Mouse (Mus musculus) splenic B cell, adult 2 months (primary cell): Measurements from ENCODE around the gene Chst3.
"Not testable (repeated sequence)": the region's sequence is repeated elsewhere in the genome, so short reads cannot be mapped to it uniquely, and the experiment has no call there.

Experiments
- DNase-seq: peaks from one replicate; pipeline ENCODE4 v3.0.0-alpha.2; 2011; ENCODE audit warnings: low read depth, low spot score
- H3K27me3 ChIP-seq: 2 replicates; pipeline ENCODE4 v1.6.1; 2012; ENCODE audit warnings: mild to moderate bottlenecking, low read length, moderate library complexity, mixed read lengths; ENCODE audit not compliant: control insufficient read depth, poor library complexity, insufficient read depth, severe bottlenecking
- H3K36me3 ChIP-seq: 2 replicates; pipeline ENCODE4 v1.6.1; 2012; ENCODE audit warnings: mild to moderate bottlenecking, low read length, moderate library complexity, mixed read lengths; ENCODE audit not compliant: control insufficient read depth, poor library complexity, insufficient read depth, severe bottlenecking

The Chst3 gene

GRCm38 (mm10) chr10:60195087-60195486 lies 24.0 kb downstream of the Chst3 start:
- H3K27me3 ChIP-seq = no peaks in the 10 kb centered on the region
- H3K36me3 ChIP-seq = peaks cover 14% of the 10 kb centered on the region
- no peak for DNase-seq

DNA sequence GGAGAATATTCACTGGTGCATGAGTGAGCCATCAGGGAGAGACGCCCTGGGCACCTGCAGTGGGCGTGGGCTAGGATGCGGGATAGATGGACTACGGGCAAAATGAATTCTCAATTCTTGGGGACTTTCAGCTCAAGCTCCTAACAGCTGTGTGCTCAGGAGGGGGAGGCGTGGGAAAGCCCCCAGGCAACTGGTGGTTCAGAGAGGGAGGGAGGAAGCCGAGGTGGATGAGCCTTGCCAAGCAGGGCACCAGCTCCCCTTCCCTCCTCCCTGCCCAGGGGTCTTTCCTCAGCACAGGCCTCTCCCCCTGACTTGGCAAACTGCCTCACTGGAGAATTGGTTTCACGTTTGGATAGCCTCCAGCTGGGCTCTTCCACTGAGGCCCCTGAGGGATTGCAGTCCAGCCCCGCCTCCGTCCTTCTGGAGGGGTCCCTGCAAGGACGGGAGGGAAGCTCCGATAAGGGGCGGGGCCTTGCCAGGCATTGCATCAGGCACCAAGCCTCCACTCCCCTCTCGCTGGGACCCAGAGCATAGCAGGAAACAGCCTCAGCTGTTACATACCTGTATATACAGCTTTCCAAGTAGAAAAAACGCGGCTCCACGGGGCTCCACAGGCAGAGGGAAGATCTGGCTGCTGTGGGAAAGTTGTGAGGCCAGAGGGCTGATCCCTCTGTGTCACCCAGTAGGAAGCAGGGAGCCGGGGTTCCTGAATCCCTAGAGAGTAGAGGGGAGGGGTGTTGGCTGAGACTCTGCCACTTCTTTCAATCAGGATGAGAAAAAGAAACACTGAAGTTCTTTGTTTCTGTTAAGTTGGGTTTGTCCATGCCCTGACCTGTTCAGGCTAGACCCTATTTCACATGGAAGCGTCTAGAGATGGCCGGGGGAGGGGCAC lies 25.3 kb downstream of the Chst3 start:
- H3K36me3 ChIP-seq = peaks cover 16% of the 10 kb centered on the region
- DNase-seq = peak; percentile 59
- H3K27me3 ChIP-seq = no peaks in the 10 kb centered on the region

GRCm38 (mm10) chr10:60191796-60192195 lies 27.3 kb downstream of the Chst3 start:
- no peaks in the 10 kb centered on the region for H3K27me3 ChIP-seq
- DNase-seq = peak; percentile 84

DNA sequence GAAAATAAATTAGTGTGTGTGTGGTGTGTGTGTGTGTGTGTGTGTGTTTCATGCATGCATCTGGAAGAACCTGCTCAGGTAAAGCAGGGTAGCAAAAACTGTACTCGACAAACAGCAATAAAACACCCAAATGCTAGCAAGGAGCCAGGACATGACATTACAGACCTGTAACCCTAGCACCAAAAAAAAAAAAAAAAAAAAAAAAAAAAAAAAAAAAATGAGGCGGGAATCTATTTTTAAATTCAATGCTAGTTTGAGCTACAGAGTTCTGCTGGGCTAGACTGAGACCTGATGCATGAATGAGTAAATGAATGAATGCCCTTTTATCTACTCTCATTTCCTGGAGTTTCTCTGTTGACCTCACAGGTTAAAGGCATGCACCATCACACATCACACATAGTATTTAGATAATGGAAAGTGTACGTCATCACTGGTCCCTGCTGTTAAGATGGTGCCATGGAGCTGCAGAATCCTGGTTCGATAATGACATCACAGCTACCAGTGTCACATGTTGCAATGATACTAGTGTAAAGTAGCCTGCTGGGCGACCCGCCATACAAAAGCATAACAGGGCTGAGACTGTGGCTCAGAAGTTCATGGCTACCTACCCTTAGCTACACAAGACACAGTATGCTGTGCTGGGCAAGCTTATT lies 29.4 kb downstream of the Chst3 start:
- no peaks in the 10 kb centered on the region for H3K27me3 ChIP-seq
- peak; percentile 93 for DNase-seq
- H3K36me3 ChIP-seq = peaks cover 32% of the 10 kb centered on the region

More at GRCm38 (mm10) chr10:60191796-60192195, 27.3 kb downstream of the Chst3 start:
- peaks cover 22% of the 10 kb centered on the region for H3K36me3 ChIP-seq

GRCm38 (mm10) chr10:60186191-60186945 lies 32.7 kb downstream of the Chst3 start:
- Histone ChIP-seq H3K36me3 (peaks cover 46% of the 10 kb centered on the region), H3K27me3 (no peaks in the 10 kb centered on the region)
- DNase-seq = no peak

DNA sequence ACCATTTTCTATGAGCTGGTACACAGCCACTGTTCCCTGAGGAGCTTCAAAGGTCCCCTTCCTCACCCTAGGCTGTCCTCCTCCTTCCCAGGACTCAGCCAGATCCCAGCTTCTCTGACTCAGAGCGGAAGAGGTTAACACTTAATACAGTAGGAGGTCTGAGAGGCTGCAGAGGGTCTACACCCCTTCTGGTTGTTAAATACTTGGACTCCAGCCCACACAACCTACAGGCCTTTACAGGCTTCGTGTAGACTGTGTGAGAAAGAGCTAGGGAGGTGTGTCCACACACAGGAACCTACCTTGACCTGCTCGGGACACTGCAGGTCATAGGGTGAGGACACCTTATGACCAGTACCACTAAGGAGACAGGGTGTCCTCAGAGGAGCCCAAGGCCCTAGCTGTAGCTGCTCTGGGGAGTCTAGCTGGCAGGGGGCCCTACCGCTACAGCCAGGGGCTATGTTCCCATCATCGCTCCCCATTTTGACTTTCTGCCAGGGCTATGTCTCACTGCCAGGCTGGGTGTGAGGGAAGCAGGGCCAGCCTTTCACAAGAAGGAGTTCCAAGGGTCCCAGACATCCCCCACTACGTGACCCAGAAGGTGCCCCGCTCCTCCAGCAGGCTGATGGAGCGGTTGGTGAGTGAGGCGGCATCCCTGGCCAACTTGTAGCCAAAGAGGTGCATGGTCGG lies 33.9 kb downstream of the Chst3 start:
- Histone ChIP-seq H3K27me3 (no peaks in the 10 kb centered on the region), H3K36me3 (peaks cover 48% of the 10 kb centered on the region)
- no peak for DNase-seq

DNA sequence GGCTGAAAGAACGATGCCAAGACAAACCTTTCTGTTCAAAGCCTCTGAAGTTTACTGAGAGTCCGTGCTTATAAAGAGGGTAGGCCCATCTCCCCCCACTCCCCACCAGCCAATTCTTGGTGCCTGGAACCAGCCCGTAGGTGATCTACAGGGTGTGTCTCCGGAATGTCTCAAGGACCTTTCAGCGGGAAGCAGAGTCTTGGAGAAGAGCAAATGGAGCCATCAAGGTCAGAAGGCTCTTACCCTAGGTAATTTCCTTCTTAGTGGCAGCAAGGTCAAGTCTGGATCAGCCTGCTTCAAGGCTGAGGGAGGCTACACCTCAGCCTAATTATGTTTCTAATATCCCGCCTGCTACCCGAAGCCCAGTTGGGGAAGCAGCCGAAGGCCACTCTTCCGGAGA lies 43.8 kb downstream of the Chst3 start:
- DNase-seq, H3K36me3 ChIP-seq, H3K27me3 ChIP-seq: not testable (repeated sequence)

DNA sequence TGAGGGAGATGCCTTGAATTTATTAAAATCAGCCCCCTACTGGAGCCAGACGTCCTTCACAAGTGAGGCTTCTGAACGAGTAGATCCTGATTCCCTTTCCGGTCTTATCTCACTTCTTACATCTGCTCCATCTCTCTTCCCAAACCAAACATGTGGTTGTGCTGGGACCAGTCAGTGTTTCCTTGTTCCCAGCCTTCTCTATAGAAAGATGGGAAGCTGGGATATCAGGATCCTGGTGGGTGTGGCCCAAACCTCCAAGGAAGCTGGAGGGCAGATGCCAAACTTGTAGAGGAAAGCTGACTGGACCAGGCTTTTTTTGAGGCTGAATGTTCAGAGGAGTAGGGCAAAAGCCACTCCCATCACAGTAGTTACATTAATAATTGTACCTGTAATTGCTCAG lies 44.6 kb downstream of the Chst3 start:
- no peaks in the 10 kb centered on the region for H3K27me3 ChIP-seq
- no peaks in the 10 kb centered on the region for H3K36me3 ChIP-seq
- no peak for DNase-seq

DNA sequence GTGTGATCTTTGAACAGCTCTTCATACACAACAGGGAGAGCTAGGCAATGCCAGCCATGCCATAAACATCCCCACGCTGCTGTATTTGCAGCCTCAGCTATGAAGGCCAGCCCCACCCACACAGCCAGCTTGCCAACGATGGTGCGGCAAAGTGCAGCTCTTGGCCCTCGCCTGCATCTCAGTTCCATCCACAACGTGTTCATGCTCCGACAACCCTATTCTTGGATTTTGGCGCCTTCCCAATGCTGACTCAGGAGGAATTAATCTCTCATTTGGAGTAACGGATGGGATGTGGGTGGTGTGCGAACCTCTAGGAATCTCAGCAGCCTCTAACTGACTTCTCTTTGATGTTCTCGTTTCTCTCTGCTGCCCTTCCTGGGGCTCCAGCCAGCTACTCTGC lies 46.0 kb downstream of the Chst3 start:
- no peak for DNase-seq
- no peaks in the 10 kb centered on the region for H3K36me3 ChIP-seq
- H3K27me3 ChIP-seq = no peaks in the 10 kb centered on the region

DNA sequence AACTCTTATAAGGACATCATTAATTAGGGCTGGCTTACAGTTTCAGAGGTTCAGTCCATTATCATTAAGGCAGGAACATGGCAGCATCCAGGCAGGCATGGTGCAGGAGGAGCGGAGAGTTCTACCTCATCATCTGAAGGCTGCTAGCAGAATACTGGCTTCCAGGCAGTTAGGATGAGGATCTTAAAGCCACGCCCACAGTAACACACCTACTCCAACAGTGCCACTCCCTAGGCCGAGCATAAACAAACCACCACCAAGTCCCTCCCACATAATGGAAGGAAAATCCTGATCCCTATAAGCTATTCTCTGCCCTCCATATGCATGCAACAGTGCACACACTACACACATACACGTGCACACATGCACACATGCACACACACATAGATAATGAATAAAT lies 46.8 kb downstream of the Chst3 start:
- Histone ChIP-seq H3K27me3 (no peaks in the 10 kb centered on the region), H3K36me3 (no peaks in the 10 kb centered on the region)
- DNase-seq = no peak

GRCm38 (mm10) chr10:60171368-60171767 lies 47.7 kb downstream of the Chst3 start:
- no peaks in the 10 kb centered on the region for H3K27me3 ChIP-seq
- H3K36me3 ChIP-seq = no peaks in the 10 kb centered on the region
- no peak for DNase-seq

- Histone ChIP-seq H3K27me3 (no peaks in the 10 kb centered on the region), H3K36me3 (no peaks in the 10 kb centered on the region)
- peak; percentile 65 for DNase-seq
Observed at GRCm38 (mm10) chr10:60170326-60171089, 48.6 kb downstream of the Chst3 start.

- DNase-seq = peak; percentile 85
- H3K36me3 ChIP-seq = no peaks in the 10 kb centered on the region
- no peaks in the 10 kb centered on the region for H3K27me3 ChIP-seq
Observed at GRCm38 (mm10) chr10:60168960-60169359, 50.1 kb downstream of the Chst3 start.

DNA sequence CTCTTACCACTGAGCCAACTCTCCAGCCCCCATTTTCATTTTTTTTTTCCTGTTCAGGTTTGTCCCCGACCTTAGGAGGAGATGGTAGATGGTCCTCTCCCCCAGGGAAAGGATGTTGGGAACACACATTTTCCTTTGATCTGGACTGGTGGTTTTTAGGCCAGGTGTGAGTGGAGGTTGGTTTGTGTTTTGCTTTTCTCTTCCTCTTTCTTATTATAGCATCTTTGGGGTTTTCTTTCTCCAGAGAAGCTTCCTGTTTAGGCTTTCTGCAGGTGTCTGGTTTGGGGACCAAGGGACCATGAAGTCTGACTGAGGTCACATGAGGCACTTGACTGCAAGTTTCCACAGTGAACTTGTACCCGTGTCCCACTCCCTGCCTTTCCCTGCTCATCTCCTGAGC lies 50.8 kb downstream of the Chst3 start:
- Histone ChIP-seq H3K36me3 (no peaks in the 10 kb centered on the region), H3K27me3 (no peaks in the 10 kb centered on the region)
- peak; percentile 93 for DNase-seq
